Mouse (Mus musculus): ENCODE measurements around the gene Bcl2.

GRCm38 (mm10) chr1:106515611-106516010, 198.5 kb downstream of the Bcl2 start:
- TF ChIP-seq CTCF (IDR thresholded peaks at IDR 0.05; ENCODE audit: borderline replicate concordance, insufficient read depth, low read length) (no peak), POLR2A (IDR thresholded peaks at IDR 0.05; ENCODE audit: low read depth, low read length) (no peak)
